Mouse (Mus musculus) ovary, adult 2 months (tissue): ENCODE results near the gene Olfr303. TPM values are rescaled to one million over a fixed set of nuclear protein-coding genes. Genes with fewer than 3 reads are reported as not detected.

ENCODE experiments used
- polyA plus RNA-seq: library from polyadenylated mRNA; depleted of rRNA; stranded (reverse); fragments of >200 nt; gene quantifications from 2 replicates; pipeline ENCODE4 v1.2.3, GENCODE M21; 2012; rRNA removed

Gene Olfr303
- polyA plus RNA-seq = not detected in 2 replicates

GRCm38 (mm10) chr7:86397689-86398088 lies at the start of gene Olfr303:
Olfr303 (minus strand) TSS chr7:86397789.

GRCm38 (mm10) chr7:86403546-86403945 lies 6.0 kb upstream of the Olfr303 start, which contains the start of gene Olfr301:
Olfr301 (plus strand) TSS chr7:86403846.

GRCm38 (mm10) chr7:86386558-86386957 lies 11.0 kb downstream of the Olfr303 start, which contains the start of gene Olfr304:
Olfr304 (minus strand) TSS chr7:86386658.

GRCm38 (mm10) chr7:86366828-86367227 lies 30.8 kb downstream of the Olfr303 start, which contains the start of gene Olfr305:
Olfr305 (minus strand) TSS chr7:86366928.

Other genes with a start within 250 kb of the Olfr303 start
- gene Vmn2r75, start 226.0 kb downstream of the Olfr303 start, polyA plus RNA-seq = not detected in 2 replicates
- gene Vmn2r76, start 151.5 kb downstream of the Olfr303 start, polyA plus RNA-seq = not detected in 2 replicates
- gene Olfr310, start 120.6 kb downstream of the Olfr303 start, polyA plus RNA-seq = not detected in 2 replicates
- not detected in 2 replicates for gene Olfr309, start 84.1 kb downstream of the Olfr303 start, polyA plus RNA-seq
- gene Olfr308, start 72.2 kb downstream of the Olfr303 start, polyA plus RNA-seq = not detected in 2 replicates
- not detected in 2 replicates for gene Olfr307, start 60.2 kb downstream of the Olfr303 start, polyA plus RNA-seq
- gene Olfr305, start 30.9 kb downstream of the Olfr303 start, polyA plus RNA-seq = not detected in 2 replicates
- gene Olfr304, start 11.1 kb downstream of the Olfr303 start, polyA plus RNA-seq = not detected in 2 replicates
- gene Olfr301, start 6.1 kb upstream of the Olfr303 start, polyA plus RNA-seq = not detected in 2 replicates
- gene Olfr299, start 62.1 kb upstream of the Olfr303 start, polyA plus RNA-seq = not detected in 2 replicates
- gene Olfr298, start 94.7 kb upstream of the Olfr303 start, polyA plus RNA-seq = not detected in 2 replicates
- not detected in 2 replicates for gene Olfr297, start 122.2 kb upstream of the Olfr303 start, polyA plus RNA-seq
- gene Olfr295, start 186.1 kb upstream of the Olfr303 start, polyA plus RNA-seq = not detected in 2 replicates
- gene Olfr294, start 218.9 kb upstream of the Olfr303 start, polyA plus RNA-seq = not detected in 2 replicates